Mouse (Mus musculus) heart, adult 8-10 months (tissue): ENCODE results near the gene Chn2. TPM values are rescaled to one million over a fixed set of nuclear protein-coding genes. Genes with fewer than 3 reads are reported as not detected.

Source experiments
- DNase-seq: peaks from one replicate; pipeline ENCODE4 v3.0.0; 2022; ENCODE audit warnings: low spot score
- total RNA-seq, 4 experiments: library from RNA; stranded (reverse); gene quantifications; 2 replicates each; pipeline ENCODE4 v1.2.4; 2022

The Chn2 gene
- total RNA-seq, 4 experiments from 2014 or later: 2.7 to 5.1 (median 2.9) TPM

GRCm38 (mm10) chr6:54333116-54333651, 293.8 kb downstream of the Chn2 start:
- DNase-seq: no peak

DNA sequence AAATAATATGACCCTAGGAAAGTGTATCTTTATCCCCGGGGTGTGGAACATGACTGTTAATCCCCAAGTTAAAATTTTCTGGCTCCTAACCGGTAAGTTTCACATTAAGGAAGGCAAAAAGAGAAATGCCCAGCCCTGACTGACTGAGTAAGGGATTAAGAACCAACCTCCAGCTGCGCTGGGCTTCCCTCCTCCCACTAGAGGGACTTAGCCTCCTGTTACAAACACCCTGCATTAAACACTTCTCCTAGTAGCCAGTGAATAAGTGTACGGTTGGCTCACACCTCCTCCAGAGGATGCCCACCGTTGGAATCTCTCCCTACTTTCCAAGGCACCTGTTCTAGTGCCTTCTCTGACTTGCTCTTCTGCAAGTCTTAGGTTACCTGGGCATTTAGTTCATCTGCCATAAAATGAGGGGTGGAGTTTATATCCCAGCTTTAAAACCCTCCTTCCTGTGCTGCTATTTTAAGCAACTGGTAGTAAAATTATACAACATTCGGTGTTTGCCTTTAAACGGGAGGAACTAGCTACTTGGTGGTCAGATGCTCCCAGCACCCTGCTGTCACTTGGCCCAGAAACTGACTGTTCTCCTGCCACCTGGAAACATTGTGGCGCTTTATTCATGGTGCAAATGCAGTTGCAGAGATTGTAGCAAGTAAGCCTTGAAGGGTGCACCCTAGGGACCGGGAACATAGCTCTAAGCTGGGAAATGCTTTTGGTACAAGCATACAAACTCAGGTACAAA, 294.5 kb downstream of the Chn2 start:
- DNase-seq: no peak

DNA sequence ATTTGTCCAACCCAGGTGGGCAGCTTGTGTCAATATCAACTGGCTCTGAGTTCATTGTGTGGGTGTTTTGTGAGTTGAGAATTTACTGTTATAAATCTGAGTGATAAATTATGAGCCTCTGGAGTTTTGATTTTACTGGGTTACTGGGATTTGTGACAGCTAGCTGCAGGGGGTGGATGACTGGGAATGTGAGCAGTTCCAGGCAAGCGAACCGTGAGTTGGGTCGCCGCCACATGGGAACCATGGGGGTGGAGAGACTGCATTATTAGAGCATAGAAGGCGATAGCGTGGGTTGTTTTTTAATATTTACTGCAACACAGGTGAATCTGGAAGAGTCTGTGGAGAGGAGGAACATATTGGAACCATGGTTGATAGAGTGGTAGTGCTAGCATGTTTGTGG, 298.0 kb downstream of the Chn2 start:
- DNase-seq: no peak

DNA sequence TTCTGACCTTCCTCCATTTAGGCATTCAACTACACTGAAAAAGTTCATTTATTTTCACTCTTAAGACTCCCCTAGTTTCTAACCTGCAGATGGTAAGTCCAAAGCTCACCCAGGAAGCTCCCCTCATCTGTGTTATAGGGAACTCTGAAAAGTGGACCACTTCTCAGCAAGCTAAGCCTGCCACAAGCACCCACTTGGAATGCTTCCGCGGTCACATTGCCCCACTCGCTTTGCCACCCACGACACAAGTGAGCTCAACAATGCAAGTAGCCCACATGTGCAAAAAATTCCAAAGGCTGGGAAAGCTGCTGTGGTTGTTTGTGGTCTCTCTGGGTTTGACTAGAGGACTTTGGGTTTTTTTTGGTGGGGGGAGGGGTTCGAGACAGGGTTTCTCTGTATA, 301.8 kb downstream of the Chn2 start:
- DNase-seq: no peak

- no peak for DNase-seq
These were observed 302.9 kb downstream of the Chn2 start for GRCm38 (mm10) chr6:54342223-54342622.

Other genes with a start within 250 kb of the Chn2 start
- 1 to 10 TPM; 3.2 to 3.6 (median 3.4) TPM for gene Tril, start 218.7 kb upstream of the Chn2 start, total RNA-seq
- not detected for gene Cpvl, start 60.9 kb upstream of the Chn2 start, total RNA-seq